Mouse (Mus musculus) layer of hippocampus, adult 2 months (tissue): ENCODE data around the gene Ifngr2. TPM values are rescaled to one million over a fixed set of nuclear protein-coding genes. Genes with fewer than 3 reads are reported as not detected.

Experiments
- DNase-seq, 2 experiments: peaks; one replicate each; pipeline ENCODE4 v3.0.0; 2022; ENCODE audit warnings: low spot score in 2 of 2
- H3K27ac ChIP-seq: fragments of 200-600 bp; 2 replicates; pipeline ENCODE4 v1.8.1; 2022
- H3K4me3 ChIP-seq: fragments of 200-600 bp; 2 replicates; pipeline ENCODE4 v1.8.1; 2022; ENCODE audit warnings: mild to moderate bottlenecking
- CTCF ChIP-seq: fragments of 200-600 bp; conservative IDR thresholded peaks from 2 replicates; pipeline ENCODE4 v1.8.1; 2022; ENCODE audit warnings: antibody characterized with exemption, mild to moderate bottlenecking, moderate library complexity
- microRNA-seq, 2 experiments: library from miRNA; unstranded; fragments of <30 nt; microRNA quantifications; one replicate each; pipeline ENCODE4 v1.2.0; 2021
- total RNA-seq, 2 experiments: library from RNA; stranded (reverse); gene quantifications; 2 replicates each; pipeline ENCODE4 v1.2.3; 2021

Gene Ifngr2
- total RNA-seq, 2 experiments from 2014 or later: 49.2 to 50.6 TPM

DNA sequence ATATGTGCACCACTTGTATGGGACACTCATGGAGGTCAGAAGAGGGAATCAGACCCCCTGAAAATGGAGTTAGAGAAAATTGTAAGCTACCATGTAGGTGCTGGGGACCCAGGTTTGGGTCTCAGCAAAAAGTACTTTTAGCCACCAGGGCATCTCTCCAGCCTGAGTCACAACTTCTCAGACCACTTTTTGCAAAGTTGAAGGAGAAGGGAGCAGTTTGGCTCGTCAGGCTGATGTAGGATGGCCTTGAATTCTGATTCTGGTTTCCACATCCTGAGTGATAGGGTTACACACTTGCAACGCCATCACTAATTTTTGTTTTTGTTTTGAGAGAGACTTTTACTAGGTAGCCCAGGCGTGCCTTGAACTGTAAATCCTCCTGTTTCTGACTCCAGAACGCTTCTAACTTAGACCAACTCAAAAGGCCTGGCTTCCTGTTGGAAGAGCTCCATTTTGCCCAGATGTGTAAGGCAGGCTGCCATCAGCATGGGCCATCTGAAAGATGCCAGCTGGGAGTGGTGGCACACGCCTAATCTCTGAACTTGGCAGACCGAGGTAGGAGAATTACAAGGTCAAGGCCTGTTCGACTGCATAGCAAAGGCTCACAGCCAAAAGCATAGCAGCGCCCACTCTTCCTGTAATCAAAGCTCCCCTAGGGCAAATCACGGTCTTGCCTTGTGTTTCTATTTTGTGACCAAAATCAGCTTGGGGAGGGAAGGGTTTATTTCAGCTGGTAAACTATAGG lies 62.8 kb downstream of the Ifngr2 start:
- H3K27ac ChIP-seq: no peak overlapping the region
- TF ChIP-seq CTCF: no peak
- H3K4me3 ChIP-seq: no peak overlapping the region
- DNase-seq: no peak

DNA sequence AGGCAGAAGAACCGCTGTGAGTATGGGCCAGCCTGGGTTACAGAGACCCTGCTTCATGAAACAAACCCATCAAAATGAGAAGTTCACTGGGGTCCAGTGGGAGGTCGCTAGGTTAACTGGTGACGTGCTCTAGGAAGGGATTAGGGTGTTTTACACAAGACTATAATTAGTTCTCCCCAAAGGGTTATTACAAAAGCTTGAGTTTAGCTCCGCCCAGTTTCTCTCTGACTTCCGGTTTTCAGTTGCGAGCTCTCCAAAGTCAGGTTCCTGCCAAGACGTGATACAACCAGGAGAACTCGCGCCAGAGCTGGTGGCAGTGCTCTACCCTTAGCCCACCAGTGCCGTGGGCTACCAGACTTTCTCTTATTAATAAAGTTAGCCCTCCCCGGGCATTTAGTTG lies 64.4 kb downstream of the Ifngr2 start:
- no peak overlapping the region for H3K4me3 ChIP-seq
- DNase-seq: no peak
- no peak for TF ChIP-seq CTCF
- no peak overlapping the region for H3K27ac ChIP-seq

DNA sequence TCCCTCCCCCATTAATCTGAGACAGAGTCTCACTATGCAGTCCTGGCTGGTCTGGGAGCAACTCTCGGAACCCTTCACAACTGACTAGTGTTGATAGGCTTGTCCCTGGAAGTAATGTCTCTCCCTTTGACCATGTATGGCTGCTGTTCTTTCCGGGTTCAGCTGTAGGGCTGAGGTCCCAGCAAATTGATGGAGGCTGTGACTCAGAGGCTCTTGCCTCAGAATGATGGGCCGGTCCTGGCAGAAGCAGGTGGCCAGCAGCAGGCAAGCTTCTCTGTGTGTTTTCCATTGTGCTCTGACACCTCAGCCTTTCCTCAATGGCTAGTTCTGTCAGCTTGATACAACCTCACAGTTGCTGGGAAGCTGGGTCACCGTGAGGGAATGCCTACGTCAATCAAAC lies 65.7 kb downstream of the Ifngr2 start:
- no peak for TF ChIP-seq CTCF
- DNase-seq: no peak
- no peak overlapping the region for H3K27ac ChIP-seq
- H3K4me3 ChIP-seq: no peak overlapping the region

DNA sequence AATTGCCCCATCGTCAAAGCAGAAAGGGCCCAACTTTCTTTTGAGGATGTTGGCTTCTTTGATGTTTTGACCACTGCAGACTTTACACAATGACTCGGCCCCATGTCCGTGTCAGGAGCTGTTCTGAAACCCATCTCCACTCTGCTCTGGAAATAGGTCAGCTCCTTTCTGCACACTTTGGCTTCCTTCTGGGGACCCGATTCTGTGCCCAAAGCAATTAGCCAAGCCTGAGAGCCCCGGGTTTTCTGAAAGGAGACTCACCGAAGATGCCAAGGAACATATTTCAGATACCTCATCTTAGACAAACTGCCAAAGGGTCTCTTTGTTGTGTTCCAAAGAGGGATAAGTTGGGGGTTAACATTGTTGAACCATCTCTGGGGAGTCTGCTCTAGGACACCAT lies 67.7 kb downstream of the Ifngr2 start:
- Histone ChIP-seq H3K27ac (no peak overlapping the region), H3K4me3 (no peak overlapping the region)
- DNase-seq: peak in 1 of 2 experiments; percentile 19
- no peak for TF ChIP-seq CTCF

Small RNA genes within 50 kb of the gene (microRNA-seq; reads per million reads assigned to microRNA genes)
- gene Mir6367: 0 reads per million in 2 experiments

Other genes with a start within 250 kb of the Ifngr2 start
- gene Ifnar2, start 174.3 kb upstream of the Ifngr2 start, total RNA-seq: 10 to 100 TPM; 19.8 to 25.5 TPM
- gene Gm21970, start 155.4 kb upstream of the Ifngr2 start, total RNA-seq: not detected
- gene Il10rb, start 140.9 kb upstream of the Ifngr2 start, total RNA-seq: 1 to 10 TPM; 8.6 to 9.0 TPM
- gene Ifnar1, start 61.8 kb upstream of the Ifngr2 start, total RNA-seq: 10 to 100 TPM; 42.2 to 45.9 TPM
- gene Tmem50b, start 50.7 kb downstream of the Ifngr2 start, total RNA-seq: 100 to 1,000 TPM in 1 of 2 experiments, 10 to 100 TPM in 1; 97.3 to 104 TPM
- 10 to 100 TPM; 10.3 to 10.5 TPM for gene Dnajc28, start 72.0 kb downstream of the Ifngr2 start, total RNA-seq
- 10 to 100 TPM; 52.9 to 54.3 TPM for gene Gart, start 99.9 kb downstream of the Ifngr2 start, total RNA-seq
- gene Son, start 100.4 kb downstream of the Ifngr2 start, total RNA-seq: 100 to 1,000 TPM; 259 to 285 TPM
- 10 to 100 TPM; 24.4 to 28.8 TPM for gene Donson, start 141.7 kb downstream of the Ifngr2 start, total RNA-seq
- 100 to 1,000 TPM; 104 to 111 TPM for gene Cryzl1, start 181.9 kb downstream of the Ifngr2 start, total RNA-seq
- 100 to 1,000 TPM; 160 to 176 TPM for gene Itsn1, start 182.2 kb downstream of the Ifngr2 start, total RNA-seq